Mouse (Mus musculus) heart, adult 2 months (tissue): ENCODE data around the gene Erbin.

Experiments
- CTCF ChIP-seq: fragments of 200-600 bp; IDR thresholded peaks from 2 replicates; pipeline ENCODE4 v1.8.1; 2022; ENCODE audit warnings: antibody characterized with exemption, mild to moderate bottlenecking, moderate library complexity
- EP300 ChIP-seq: fragments of 200-500 bp; IDR thresholded peaks from 2 replicates; pipeline ENCODE4 v1.6.1; 2011; ENCODE audit warnings: low read depth, low read length, control low read depth; ENCODE audit not compliant: insufficient read depth

DNA sequence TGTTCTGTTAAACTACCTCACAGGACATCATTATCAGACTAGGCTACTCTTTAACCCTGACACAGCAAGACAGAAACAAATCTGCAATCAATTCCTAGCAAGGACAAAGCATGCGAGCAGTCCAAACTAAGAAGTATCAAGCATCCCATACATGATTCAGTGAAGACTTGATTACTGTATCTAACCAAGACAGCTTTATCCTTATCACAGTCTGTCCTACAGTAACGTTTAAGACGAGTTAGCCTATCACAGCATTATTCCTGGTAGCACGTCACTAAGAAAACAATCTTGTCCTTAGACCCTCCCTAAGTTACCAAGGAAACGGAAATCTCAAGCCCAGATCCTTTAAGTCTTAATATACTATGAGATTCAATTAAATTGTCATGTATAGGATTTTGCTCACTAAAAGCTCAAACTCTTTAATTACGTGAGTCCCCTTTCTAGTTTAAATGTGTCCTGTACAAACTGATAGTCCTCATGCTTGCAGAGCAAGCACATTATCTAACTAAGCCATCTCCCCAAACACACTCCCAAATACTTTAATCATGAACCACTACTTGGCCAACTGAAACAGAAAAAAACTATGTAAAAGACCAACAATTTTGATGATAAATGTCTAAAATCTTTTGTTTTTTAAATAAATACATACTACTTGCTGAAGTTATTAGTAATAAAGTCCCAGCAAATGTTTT is 44.3 kb downstream of the Erbin start:
- TF ChIP-seq EP300 = no peak
- TF ChIP-seq CTCF = no peak
